Mouse (Mus musculus) frontal cortex, adult (tissue): Measurements from ENCODE around the gene Ptrhd1.
"Not testable (repeated sequence)": the region's sequence is repeated elsewhere in the genome, so short reads cannot be mapped to it uniquely, and the experiment has no call there.

Experiments
- ATAC-seq: cut with Nextera tagmentation; 2 replicates; pipeline ENCODE4 v1.9.2; 2017; ENCODE audit warnings: mild to moderate bottlenecking, moderate library complexity, mixed read lengths; ENCODE audit not compliant: low TSS enrichment

Gene Ptrhd1

DNA sequence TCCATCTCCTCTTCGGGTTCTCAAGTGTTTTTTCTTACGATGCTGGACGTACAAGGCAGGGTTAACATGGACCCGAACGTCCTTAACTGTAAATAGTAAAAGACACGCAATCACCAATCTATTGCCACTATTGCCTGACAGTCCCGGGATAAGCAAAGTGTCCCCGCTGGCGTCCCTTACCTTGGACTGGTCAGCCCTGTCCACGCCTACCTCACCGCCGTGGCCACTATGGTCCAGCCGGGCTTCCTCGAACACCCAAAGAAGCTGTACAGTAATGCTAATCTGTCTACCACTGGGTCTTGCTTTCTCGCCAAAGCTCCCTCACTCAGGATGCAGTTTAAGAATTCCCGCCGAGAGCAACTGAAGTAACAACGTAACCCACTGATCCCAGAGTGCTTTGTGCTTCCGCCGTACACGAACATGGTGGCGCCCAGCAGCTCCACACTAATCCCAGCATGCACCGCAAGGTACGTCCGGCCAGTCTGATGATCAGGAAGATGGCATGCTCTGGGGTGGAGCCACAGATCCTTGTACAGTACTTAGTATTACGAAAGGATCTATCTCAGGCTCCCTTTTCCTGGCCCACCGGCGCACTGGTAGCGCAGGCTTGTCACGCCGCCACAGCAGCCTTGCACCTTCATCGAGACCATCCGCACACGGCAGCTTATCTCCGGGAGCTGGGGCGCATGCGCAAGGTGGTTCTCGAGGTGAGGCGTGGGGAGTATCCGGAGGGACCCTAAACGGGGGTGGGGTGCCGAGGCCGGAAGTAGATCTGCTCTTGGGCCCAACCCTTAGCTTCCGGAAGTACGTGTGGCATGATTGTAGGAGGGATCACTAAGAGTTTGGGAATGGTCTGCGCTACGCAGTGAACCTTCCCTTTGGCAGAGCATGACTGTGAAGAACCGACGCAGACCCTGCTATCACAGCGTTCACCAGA, at the start of gene Ptrhd1, which contains the start of gene Cenpo:
Gene Ptrhd1 (plus strand): TSS at position 456 of the 937 bp plus-strand sequence.
Gene Cenpo (minus strand): TSS at position 723 of the 937 bp plus-strand sequence.
- peak; percentile 98 for ATAC-seq

DNA sequence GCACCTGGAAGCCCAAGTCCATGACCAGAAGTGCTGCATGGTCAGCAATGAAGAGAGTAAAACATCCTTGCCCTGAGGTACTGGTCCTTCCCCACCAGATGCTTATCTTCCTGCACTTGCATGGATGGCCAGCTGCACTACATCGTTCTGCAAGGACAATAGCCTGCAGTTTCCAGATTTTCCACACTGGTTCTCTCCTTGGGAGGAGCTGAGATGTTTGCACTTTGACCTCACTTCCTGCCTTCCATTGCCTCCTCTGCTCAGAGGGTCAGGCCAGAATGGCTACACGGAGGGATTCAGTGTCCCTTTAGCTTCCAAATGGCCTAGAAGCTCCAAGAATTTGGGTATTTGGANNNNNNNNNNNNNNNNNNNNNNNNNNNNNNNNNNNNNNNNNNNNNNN, 49.2 kb upstream of the Ptrhd1 start:
- ATAC-seq = no peak

DNA sequence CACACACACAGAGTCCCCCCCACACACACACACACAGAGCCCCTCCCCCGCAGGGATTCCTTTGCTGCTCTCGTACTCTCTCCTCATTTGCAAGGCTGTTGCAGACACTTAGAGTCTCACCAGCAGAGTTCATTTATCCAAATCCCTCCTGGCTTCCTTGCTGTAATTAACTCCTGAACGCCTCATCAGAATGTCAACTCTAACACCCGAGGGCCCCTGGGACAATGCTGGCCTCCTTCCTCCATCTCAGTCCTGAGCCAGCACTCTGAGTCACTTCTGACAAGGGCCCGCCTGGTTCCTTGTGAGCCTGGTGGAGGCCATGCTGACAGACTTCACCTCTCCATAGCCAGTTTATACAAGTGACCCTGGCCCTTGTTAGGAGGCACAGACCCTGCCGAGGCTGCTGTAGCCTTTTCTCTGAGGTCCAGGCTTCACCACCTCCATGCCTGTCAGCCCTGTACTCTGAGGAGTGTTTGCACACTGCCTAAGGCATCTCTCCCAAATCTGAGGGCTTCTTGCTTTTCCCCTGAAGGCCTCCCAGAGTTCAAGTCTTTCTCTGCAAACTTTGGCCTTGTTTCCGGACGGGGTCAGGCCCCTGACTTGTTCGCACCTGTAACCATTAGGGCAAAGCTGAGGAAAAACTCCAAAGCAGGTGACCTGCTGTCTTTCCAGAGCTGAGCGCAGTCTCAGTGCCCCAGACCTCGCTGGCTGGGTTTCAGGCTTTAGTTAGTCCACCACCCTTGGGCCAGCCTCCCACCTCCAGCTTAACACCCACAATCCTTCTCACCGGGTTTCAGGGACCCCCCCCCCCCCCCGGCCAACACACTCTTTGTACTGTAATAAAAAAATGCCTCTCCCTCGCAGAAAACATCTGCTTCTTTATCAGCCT, 45.4 kb upstream of the Ptrhd1 start:
- peak; percentile 44; the same call in 1 of the 2 replicates for ATAC-seq

DNA sequence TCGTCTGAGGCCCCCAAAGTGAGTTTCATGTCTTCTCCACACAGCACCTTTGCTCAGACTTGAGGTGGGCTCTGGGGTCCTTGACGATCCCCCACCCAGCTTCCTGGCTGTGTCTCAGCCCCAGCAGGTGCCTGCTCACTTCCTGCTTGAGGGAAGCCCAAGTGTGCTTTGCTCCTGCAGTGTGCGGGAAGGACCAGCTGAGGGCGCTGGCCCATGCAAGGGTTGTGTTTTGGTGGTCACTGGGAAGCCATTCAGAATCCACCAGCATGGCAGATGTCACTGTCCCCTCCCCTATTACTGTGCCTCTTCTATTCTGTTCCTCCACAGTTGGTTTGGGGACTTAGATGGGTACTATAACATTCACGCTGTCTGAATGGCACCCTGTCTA, 44.8 kb upstream of the Ptrhd1 start:
- no peak for ATAC-seq

DNA sequence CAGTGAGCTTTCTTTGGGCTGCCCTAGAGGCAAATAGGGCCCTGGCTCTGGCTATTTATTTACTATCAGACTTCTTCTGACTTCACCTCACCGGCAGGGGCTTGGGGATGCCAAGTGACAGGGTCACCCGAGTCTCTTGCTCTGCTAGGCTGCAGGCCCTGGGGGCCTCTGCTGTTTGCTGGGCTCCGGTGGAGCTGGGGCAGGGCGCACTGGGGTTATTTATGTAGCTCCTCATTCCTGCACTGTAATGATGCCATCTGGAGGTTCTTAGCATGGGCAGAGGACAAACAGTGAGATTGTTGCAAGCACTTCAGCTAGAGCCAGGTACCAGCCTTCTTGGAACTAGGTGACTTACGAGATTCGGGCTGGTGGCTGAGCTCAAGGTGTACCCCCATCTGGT, 41.3 kb upstream of the Ptrhd1 start:
- ATAC-seq = no peak

DNA sequence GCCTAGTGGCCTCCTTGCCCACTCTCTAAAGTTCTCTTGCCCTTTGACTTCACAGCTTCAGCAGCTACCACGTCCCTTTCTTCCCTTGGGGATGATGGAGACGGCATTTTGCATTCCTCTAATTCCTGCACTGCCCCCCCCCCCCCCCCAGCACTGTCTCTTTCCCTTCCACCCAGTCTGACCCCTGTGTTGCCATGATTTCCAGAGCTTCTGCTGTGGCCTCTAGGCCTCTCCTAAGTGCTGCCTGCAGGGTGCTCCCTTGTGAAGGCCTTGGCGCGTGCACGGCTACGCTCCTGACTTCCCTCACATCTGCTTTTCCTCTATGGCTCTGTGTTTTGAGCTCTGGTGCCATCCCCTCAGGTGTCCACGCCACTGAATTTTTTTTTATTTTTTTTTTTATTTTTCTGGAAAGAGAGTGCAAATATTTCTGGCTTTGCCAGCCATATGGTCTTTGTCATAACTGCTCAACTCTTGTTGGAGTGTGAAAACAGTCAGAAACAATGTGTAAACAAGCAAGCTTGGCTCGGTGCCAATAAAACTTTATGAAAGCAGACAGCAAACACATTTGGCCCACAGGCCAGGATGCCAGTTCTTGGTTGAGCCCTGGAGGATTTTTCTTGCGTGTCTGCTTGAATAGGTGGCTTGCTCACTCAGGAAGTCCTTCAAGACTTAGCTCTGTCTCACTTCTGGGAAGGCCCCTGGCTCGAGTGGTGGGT, 40.6 kb upstream of the Ptrhd1 start:
- no peak for ATAC-seq

DNA sequence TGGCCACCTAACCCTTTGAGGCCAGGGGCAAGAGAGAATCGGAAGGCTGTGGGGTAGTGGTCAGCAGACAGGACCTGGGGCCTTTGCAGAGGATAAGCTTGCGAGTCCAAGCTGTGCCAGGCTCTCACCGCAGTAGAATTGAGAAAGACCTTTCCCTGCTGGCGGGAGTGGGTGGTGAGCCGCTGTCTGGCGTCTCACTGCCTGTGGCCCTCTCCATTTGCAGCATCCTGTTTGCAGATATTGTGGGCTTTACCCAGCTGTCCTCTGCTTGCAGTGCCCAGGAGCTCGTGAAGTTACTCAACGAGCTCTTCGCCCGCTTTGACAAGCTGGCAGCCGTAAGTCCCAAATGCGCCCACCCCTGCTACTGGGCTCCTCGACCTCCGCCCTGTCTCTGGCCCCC, 39.2 kb upstream of the Ptrhd1 start:
- ATAC-seq = peak; percentile 76

DNA sequence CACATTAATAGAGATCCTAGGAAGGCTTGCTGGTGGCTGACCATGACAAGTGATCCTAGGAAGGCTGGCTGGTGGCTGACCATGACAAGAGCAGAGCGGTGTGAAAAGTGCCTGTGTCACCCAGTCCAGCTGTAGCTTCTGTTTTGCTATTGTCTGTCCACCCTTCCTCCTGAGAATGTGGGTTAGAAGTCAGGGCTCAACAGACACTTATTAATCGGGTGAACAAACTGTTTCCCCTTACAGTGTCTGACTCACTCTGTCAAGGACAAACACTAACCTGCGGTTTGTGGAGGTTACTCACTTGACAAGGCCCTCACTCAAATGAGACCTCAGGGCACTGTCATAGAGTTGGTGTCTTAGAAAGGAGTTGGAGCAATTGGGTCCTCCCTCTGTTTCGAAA, 35.1 kb upstream of the Ptrhd1 start:
- no peak for ATAC-seq

DNA sequence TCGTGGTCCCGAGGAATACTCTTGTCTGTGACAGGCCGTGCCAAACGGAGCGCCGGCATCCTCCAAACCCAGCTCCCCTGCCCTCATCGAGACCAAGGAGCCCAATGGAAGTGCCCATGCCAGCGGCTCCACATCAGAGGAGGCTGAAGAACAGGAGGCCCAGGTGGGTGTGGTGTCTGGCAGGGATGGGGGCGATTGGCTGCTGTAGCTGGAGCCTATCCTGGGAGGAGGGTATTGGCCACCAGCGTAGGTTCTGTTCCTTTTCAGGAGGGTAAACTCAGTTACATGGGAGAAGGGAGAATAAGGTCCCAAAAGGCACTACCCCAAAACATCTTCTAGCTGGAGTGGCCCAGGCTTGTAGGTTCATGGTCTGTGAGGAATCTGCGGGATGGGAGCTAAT, 34.6 kb upstream of the Ptrhd1 start:
- no peak for ATAC-seq

DNA sequence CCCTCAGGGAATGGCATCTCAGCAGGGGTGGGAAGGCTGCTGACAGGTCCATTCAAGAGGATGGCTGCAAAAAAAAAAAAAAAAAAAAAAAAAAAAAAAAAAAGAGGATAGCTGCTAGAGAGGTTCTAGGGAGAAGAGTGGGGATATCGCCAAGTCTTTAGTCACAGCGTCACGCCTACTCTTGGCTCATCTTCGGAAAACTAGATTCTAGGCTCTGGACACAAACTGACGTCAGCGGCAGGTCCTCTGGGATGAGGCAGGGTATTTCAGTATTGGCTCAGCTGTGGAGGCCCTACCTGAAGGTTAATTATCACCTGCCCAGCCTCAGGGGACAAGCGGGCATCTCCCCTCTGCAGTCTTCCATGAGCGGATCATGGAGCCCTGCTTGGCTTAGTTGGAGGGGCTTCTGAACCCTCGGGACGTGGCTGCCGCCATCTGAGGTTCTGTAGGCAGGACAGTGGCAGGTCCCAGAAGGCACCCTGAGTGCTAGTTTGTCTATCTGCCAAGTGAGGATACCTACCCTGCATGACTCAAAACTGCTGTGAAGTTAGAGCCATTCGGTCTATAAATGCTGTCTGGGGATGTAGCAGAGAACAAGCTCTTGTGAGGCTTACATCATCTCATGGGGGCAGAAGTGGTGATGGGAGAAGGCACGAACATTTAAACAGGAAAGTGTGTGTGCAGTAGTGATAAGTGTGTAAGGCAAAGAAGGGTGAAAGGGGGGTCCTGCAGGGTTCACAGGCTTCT, 32.2 kb upstream of the Ptrhd1 start:
- ATAC-seq = peak; percentile 80

DNA sequence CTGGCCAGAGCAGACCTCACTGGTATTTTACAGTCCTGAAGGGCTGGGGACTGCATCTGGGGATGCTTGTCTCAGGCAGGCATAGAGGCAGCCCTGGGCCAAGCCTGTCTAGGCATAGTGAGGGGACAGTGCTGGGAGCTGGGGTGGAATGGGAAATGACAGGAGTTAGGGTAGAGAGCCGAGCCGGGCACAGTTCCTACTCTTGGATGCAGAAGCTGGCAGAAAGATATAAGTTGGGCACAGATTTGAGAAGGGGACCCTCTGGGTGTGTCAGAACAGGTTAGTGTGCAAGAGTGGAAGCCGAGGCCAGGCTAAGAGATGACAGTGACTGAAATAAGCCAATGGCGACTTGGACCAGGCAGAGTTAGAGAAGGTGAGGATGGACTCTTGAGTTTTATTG, 31.6 kb upstream of the Ptrhd1 start:
- ATAC-seq = no peak

DNA sequence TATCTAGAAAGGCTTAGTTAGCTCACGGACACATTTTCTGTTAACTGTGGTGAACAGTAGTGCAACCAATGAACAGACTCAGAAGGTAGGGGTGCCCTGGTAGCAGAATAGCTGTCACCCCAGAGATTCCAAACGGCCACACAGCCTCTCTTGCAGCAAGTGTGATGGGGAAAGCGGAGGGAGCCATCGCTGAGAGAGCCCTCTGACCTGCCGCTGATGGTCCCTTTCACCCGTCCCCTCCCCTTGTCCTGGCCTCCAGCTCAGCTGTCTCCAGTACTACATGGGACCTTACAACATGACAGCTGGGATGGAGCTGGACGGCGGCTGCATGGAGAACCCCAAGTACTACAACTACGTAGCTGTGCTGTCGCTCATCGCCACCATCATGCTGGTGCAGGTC, 27.7 kb upstream of the Ptrhd1 start:
- ATAC-seq = no peak

DNA sequence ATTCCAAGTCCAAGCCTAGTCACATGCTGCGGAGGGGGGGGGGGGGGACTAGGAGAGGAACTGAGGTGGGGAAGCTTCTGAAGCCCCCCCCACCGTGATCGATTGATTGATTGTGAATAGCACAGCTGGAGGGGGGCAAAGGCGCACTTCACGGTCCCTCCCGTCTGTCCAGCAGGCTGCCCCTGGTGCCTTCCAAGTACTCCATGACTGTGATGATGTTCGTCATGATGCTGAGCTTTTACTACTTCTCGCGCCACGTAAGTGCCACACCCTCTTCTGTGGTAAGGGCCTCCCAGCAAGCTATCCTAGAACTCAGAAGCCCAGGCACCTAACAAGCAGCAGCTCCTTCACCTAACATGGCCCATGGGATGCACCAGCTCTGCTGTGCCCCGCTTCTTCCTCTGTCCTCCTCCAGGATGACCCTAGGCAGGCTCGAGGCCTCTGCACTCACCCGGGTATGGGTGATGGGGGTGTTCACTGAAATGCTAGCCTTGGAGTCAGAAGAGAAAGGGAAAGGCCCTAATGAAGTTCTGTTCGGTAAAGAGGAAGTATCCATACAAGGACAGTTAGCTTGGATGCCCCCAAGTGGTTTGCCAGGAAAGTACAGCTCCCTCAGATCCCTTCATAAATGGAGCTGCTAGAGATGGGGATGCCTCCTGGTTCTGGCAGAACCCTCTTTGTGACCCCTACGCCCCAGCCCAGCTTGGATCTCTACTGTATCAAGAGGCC, 25.3 kb upstream of the Ptrhd1 start:
- ATAC-seq = peak; percentile 81

DNA sequence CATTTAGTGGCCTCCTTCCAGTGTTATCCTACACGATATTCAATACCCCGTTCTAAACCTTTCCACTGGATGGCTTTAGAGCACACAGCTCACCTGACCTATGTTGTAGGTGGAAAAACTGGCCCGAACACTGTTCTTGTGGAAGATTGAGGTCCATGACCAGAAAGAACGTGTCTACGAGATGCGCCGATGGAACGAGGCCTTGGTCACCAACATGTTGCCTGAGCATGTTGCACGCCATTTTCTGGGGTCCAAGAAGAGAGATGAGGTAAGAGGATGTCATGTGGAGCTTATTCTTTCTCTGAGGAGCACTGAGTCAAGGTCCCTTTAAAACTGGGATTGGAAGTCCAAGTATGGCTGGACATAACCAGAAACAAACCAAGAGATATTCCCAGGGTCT, 24.6 kb upstream of the Ptrhd1 start:
- ATAC-seq = no peak

DNA sequence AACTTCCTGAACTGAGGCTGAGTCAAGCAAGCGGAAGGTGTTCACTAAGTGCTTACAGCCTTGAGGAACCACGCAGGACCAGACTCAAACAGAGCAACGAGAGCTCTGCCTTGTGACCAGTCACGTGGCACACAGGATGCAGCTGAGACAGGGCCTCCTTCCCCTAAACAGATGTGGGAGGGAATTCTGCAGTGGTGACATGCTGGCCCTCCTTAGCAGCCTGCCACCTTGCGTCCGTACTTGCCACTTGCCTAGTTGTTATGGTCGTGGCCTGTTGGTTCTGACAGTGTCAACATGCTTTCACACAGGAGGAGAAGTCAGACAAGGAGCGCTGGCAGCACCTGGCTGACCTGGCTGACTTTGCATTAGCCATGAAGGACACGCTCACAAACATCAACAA, 22.7 kb upstream of the Ptrhd1 start:
- ATAC-seq = no peak

DNA sequence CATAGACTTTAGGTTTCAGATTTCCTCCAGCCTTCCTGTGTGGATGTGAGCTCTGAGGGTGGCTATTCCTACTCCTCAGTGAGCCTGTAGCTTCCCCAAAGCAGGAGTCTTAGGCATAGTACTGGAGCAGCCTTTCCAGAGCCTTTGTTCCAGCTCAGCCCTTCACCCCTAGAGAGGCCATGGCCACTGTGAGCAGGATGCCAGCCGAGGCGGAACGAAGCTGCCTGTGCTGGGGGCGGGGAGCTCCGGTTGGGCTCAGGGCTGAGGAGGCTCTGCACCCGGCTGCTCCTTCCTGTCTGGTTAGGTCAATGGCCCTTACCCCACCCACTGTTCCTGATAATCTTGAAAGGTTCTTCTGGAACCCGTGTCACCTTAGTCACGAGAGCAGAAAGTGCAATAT, 20.9 kb upstream of the Ptrhd1 start:
- no peak for ATAC-seq

DNA sequence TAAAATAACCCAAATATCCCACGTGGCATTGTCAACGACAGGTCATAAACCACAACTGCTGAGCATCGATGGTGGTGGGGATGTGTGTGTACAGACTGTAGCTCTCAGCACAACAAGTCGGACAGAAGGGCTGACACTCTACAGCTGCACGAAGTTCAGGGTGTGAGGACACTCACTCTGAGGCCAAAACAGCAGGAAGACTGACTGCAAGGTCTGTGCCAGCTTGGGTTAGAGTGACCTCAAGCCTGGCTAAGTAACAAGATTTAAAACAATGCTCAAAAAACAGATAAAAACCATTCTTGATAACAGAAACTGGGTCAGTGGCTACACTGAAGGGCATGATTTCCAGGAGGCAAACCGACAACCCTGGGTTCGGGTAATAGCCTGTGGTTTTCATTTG, 3.7 kb upstream of the Ptrhd1 start:
- no peak for ATAC-seq

DNA sequence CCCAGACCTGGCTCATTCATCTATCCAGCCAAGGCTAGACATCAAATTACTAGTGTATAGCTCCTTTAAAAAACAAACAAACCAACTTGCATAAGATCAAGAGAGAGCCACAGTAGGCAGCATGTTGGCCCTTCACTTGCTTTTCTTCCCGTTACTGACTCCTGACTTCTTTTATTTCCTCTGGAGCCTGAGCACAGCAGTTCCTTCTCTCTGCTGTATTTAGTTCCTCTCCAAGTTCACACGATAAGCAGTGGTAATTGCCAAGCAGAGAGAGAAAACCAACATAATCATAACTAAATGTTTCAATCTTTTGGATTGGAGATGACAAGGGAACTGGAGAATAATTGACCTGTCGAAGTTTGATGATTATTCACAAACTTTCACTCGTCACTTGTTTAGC, 1.1 kb upstream of the Ptrhd1 start:
- no peak for ATAC-seq

DNA sequence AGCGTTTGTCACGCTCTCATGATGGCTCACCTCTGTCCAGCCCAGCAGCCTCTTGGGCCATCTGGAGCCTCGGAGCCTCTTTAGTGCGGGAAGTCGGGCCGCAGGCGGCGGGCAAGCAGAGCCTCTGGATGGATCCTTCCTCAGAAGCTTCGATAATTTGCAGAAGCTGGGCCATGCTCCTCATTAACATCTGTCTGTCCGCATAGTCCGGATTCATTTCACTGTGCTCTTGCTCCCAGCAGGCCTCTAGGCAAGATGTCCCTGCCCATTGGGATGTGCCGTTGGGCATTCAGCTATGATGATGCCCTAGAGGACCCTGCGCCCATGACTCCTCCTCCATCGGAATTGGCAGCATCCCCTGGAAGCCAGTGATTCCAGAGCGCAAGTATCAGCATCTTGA, 3.7 kb downstream of the Ptrhd1 start:
- ATAC-seq = no peak

DNA sequence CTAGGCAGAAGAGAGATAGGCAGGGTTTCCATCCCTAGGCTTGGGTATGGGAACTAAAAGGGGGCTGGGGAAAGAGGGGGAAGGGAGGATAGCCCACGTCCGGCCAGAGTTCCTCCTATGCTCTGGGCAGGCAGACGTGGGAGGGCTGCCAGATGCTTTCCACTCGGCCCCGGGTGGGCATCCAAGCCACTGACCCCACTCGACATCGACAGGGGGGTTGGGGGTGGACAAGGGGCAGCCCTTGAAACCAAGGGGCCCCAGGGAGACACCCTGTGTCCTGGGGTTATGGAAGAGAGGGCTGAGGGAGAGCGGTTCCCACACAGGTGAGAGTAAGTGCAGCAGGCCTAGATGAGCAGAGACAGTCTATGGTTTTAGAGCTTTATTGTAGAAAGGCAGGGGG, 6.5 kb downstream of the Ptrhd1 start:
- not testable (repeated sequence) for ATAC-seq

DNA sequence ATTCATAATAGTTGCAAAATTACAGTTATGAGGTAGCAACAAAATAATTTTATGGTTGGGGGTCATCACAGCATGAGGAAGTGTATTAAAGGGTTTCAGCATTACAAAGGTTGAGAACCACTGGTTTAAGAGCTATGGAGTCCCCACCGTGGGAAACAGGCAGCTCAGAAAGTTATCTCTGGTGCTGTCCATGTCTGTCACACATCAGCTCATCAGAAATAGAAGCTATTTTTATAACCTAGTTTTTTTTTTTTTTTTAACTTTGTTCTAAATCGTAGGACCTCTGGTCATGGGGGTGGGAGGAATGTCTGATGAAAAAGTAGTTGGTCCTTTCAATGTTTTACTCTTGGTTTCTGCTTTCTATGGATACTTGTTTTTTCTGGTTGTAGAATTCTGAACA, 10.0 kb downstream of the Ptrhd1 start:
- no peak for ATAC-seq
